Mouse (Mus musculus): ENCODE measurements at regions not wholly inside any gene's neighbourhood (a gene's known extent, or its start where the extent isn't known, plus 50 kb on each side); places are given as distances from the start of the nearest gene placed in this dataset.

- DNase-seq (ENCODE audit: low spot score in 2 of 2): no peak
- intact Hi-C loops (cut with DNase I): loop anchor here (10.0 kb wide), 1 partner anchor 304 kb away; no protein-coding TSS in a partner anchor
These were observed 288.7 kb upstream of the Gm765 start for GRCm38 (mm10) chr6:98631269-98631668.

GRCm38 (mm10) chr6:98629646-98630045, 287.1 kb upstream of the Gm765 start:
- DNase-seq (ENCODE audit: low spot score in 2 of 2): no peak
- intact Hi-C loops (cut with DNase I): loop anchor here (10.0 kb wide), 1 partner anchor 305 kb away; no protein-coding TSS in a partner anchor

- intact Hi-C loops (cut with DNase I): no loop called here
- DNase-seq (ENCODE audit: low spot score in 2 of 2): no peak
These were observed 283.9 kb upstream of the Gm765 start for GRCm38 (mm10) chr6:98626435-98626834.

- no peak for DNase-seq (ENCODE audit: low spot score in 2 of 2)
- intact Hi-C loops (cut with DNase I): no loop called here
These were observed 278.3 kb upstream of the Gm765 start for GRCm38 (mm10) chr6:98620886-98621285.

GRCm38 (mm10) chr6:98613030-98613429, 270.5 kb upstream of the Gm765 start:
- intact Hi-C loops (cut with DNase I): no loop called here
- DNase-seq (ENCODE audit: low spot score in 2 of 2): no peak

GRCm38 (mm10) chr6:98609133-98609532, 266.6 kb upstream of the Gm765 start:
- no peak for DNase-seq (ENCODE audit: low spot score in 2 of 2)
- intact Hi-C loops (cut with DNase I): no loop called here

- no peak for DNase-seq (ENCODE audit: low spot score in 2 of 2)
- intact Hi-C loops (cut with DNase I): no loop called here
These were observed 264.1 kb upstream of the Gm765 start for GRCm38 (mm10) chr6:98606680-98607079.

- no peak for DNase-seq (ENCODE audit: low spot score in 2 of 2)
- intact Hi-C loops (cut with DNase I): no loop called here
These were observed 255.1 kb upstream of the Gm765 start for GRCm38 (mm10) chr6:98597612-98598011.

- intact Hi-C loops (cut with DNase I): no loop called here
- DNase-seq (ENCODE audit: low spot score in 2 of 2): no peak
These were observed 248.4 kb upstream of the Gm765 start for GRCm38 (mm10) chr6:98590989-98591388.

- intact Hi-C loops (cut with DNase I): no loop called here
- DNase-seq (ENCODE audit: low spot score in 2 of 2): no peak
These were observed 246.4 kb upstream of the Gm765 start for GRCm38 (mm10) chr6:98588979-98589378.

GRCm38 (mm10) chr6:98584541-98584940, 242.0 kb upstream of the Gm765 start:
- intact Hi-C loops (cut with DNase I): no loop called here

GRCm38 (mm10) chr6:98582826-98583225, 240.3 kb upstream of the Gm765 start:
- intact Hi-C loops (cut with DNase I): no loop called here
- no peak for DNase-seq (ENCODE audit: low spot score in 2 of 2)

More at GRCm38 (mm10) chr6:98584541-98584940, 242.0 kb upstream of the Gm765 start:
- DNase-seq (ENCODE audit: low spot score in 2 of 2): no peak

GRCm38 (mm10) chr6:98575227-98575626, 232.7 kb upstream of the Gm765 start:
- DNase-seq (ENCODE audit: low spot score in 2 of 2): no peak

GRCm38 (mm10) chr6:98555702-98556101, 213.1 kb upstream of the Gm765 start:
- intact Hi-C loops (cut with DNase I): no loop called here
- no peak for DNase-seq (ENCODE audit: low spot score in 2 of 2)

More at GRCm38 (mm10) chr6:98575227-98575626, 232.7 kb upstream of the Gm765 start:
- intact Hi-C loops (cut with DNase I): no loop called here

- intact Hi-C loops (cut with DNase I): no loop called here
These were observed 211.4 kb upstream of the Gm765 start for GRCm38 (mm10) chr6:98553922-98554321.

GRCm38 (mm10) chr6:98551781-98552180, 209.2 kb upstream of the Gm765 start:
- intact Hi-C loops (cut with DNase I): no loop called here
- DNase-seq (ENCODE audit: low spot score in 2 of 2): peak in 1 of 2 experiments; percentile 9

More at GRCm38 (mm10) chr6:98553922-98554321, 211.4 kb upstream of the Gm765 start:
- DNase-seq (ENCODE audit: low spot score in 2 of 2): no peak

GRCm38 (mm10) chr6:98526882-98527440, 184.4 kb upstream of the Gm765 start:
- intact Hi-C loops (cut with DNase I): loop anchor here (10.0 kb wide), 6 partner anchors 392 to 998 kb away; partner anchors contain the start of gene Foxp1
- no peak for DNase-seq (ENCODE audit: low spot score in 2 of 2)

- peak; percentile 45 to 50 for DNase-seq (ENCODE audit: low spot score in 2 of 2)
- intact Hi-C loops (cut with DNase I): loop anchor here (10.0 kb wide), 6 partner anchors 390 to 1000 kb away; partner anchors contain the start of gene Foxp1
These were observed 182.7 kb upstream of the Gm765 start for GRCm38 (mm10) chr6:98525286-98525685.

GRCm38 (mm10) chr6:98524659-98525058, 182.1 kb upstream of the Gm765 start:
- intact Hi-C loops (cut with DNase I): loop anchor here (10.0 kb wide), 6 partner anchors 390 to 1000 kb away; partner anchors contain the start of gene Foxp1
- no peak for DNase-seq (ENCODE audit: low spot score in 2 of 2)

GRCm38 (mm10) chr6:98521526-98521925, 179.0 kb upstream of the Gm765 start:
- no peak for DNase-seq (ENCODE audit: low spot score in 2 of 2)
- intact Hi-C loops (cut with DNase I): loop anchor here (10.0 kb wide), 6 partner anchors 387 to 1003 kb away; partner anchors contain the start of gene Foxp1

GRCm38 (mm10) chr6:98514826-98515225, 172.3 kb upstream of the Gm765 start:
- intact Hi-C loops (cut with DNase I): loop anchor here (10.0 kb wide), 1 partner anchor 120 kb away; no protein-coding TSS in a partner anchor
- DNase-seq (ENCODE audit: low spot score in 2 of 2): no peak
